Mouse (Mus musculus): ENCODE data around the gene Mga. TPM values are rescaled to one million over a fixed set of nuclear protein-coding genes. Genes with fewer than 3 reads are reported as not detected.
A peak's percentile ranks its signal among the peaks of the same experiment; 100 is the strongest.

Mga gene
- polyA plus RNA-seq, 1 experiment from 2014 or later: 44.2 TPM

DNA sequence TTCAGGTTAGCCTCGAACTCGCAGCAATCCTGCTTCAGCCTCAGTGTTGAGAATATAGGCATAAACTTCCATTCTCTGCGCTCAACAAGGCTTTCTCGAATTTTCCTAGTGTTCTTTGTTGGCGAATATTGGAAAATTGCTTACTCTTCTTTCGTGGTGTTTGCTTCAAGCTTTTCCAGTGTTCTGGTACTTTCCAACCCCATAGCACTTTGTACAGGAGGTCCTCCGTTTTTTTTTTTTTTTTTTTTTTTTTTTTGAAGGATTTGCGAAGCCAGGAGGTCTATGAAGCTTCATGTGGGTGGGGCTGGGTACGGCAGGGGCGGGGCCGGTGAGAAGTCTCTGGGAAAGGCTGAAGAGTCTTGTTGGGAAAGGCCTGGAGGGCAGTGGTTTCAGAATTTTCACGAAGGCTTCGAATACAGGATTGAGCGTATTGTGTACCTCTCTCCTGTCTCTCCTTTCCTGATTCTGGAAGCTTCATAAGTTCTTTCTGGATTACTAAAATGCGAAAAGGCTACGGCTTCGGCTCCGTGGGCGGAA is 407 bp upstream of the Mga start:
- H3K36me3 ChIP-seq (ENCODE audit: control insufficient read depth, insufficient read depth, low read length): no peaks in the 10 kb centered on the region
- H3K4me1 ChIP-seq (ENCODE audit: control insufficient read depth, insufficient read depth, low read length): peaks cover 13% of the 10 kb centered on the region
- peak; percentile 71 for ATAC-seq (ENCODE audit: low read depth)
- peak overlapping the region; percentile 37 for H3K9ac ChIP-seq (replicated peaks; ENCODE audit: low read depth, low read length)
- WGBS: 15% methylated on average over 19 of the region's 19 CpGs
- peak overlapping the region; percentile 84 for H3K27ac ChIP-seq (ENCODE audit: low read depth, low read length)
- peak overlapping the region; percentile 85 for H3K4me2 ChIP-seq (ENCODE audit: low read depth, low read length)
- H3K9me3 ChIP-seq (ENCODE audit: control insufficient read depth, low read length): no peaks in the 10 kb centered on the region
- H3K27me3 ChIP-seq (ENCODE audit: control insufficient read depth, insufficient read depth, low read length): no peaks in the 10 kb centered on the region
- H3K4me3 ChIP-seq (ENCODE audit: low read depth, low read length): peak overlapping the region; percentile 57

DNA sequence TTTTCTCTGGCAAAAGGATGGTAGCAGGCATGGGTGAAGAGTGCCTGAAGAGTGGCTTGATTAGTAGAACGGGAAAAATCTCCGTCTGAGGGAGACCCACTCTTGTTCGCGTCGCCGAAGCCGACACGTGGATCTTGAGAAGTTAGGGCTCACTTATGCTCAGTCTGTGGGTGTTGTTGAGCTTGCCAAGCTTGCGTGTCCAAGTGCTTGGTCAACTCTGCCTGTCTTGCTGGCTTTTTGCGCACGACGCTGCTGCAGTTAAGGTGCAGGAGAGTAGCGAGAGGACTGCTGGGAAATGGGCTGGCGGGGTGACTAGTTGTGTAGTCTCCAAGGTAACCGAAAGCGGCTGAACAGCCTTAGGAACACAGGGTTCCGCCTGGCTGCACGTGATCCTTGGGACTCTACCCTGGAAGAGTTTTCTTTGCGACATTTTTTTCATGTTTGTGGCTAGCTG is 1.1 kb downstream of the Mga start:
- Histone ChIP-seq H3K36me3 (ENCODE audit: control insufficient read depth, insufficient read depth, low read length) (peaks cover 2% of the 10 kb centered on the region; the same call in 1 of the 2 replicates), H3K4me2 (ENCODE audit: low read depth, low read length) (peak overlapping the region; percentile 85), H3K27me3 (ENCODE audit: control insufficient read depth, insufficient read depth, low read length) (no peaks in the 10 kb centered on the region), H3K4me3 (ENCODE audit: low read depth, low read length) (peak overlapping the region; percentile 57), H3K9ac (replicated peaks; ENCODE audit: low read depth, low read length) (peak overlapping the region; percentile 37), H3K9me3 (ENCODE audit: control insufficient read depth, low read length) (no peaks in the 10 kb centered on the region), H3K4me1 (ENCODE audit: control insufficient read depth, insufficient read depth, low read length) (peaks cover 13% of the 10 kb centered on the region), H3K27ac (ENCODE audit: low read depth, low read length) (no peak overlapping the region)
- 0 out of 2 replicates have a peak, but pooled peaks have one; percentile 26 for ATAC-seq (ENCODE audit: low read depth)
- WGBS: 6% methylated on average over 19 of the region's 19 CpGs

- Histone ChIP-seq H3K36me3 (ENCODE audit: control insufficient read depth, insufficient read depth, low read length) (no peaks in the 10 kb centered on the region; the same call in 1 of the 2 replicates), H3K27ac (ENCODE audit: low read depth, low read length) (no peak overlapping the region), H3K9me3 (ENCODE audit: control insufficient read depth, low read length) (no peaks in the 10 kb centered on the region), H3K4me1 (ENCODE audit: control insufficient read depth, insufficient read depth, low read length) (no peaks in the 10 kb centered on the region), H3K27me3 (ENCODE audit: control insufficient read depth, insufficient read depth, low read length) (no peaks in the 10 kb centered on the region), H3K4me2 (ENCODE audit: low read depth, low read length) (no peak overlapping the region), H3K9ac (replicated peaks; ENCODE audit: low read depth, low read length) (no peak overlapping the region), H3K4me3 (ENCODE audit: low read depth, low read length) (no peak overlapping the region)
- ATAC-seq (ENCODE audit: low read depth): no peak
Observed at GRCm38 (mm10) chr2:119916007-119916406, 19.0 kb downstream of the Mga start.

GRCm38 (mm10) chr2:119917631-119918369 is 20.8 kb downstream of the Mga start:
- WGBS: 80% methylated on average over 1 of the region's 1 CpGs
- no peaks in the 10 kb centered on the region for H3K9me3 ChIP-seq (ENCODE audit: control insufficient read depth, low read length)
- no peaks in the 10 kb centered on the region for H3K4me1 ChIP-seq (ENCODE audit: control insufficient read depth, insufficient read depth, low read length)
- ATAC-seq (ENCODE audit: low read depth): no peak
- no peak overlapping the region for H3K4me3 ChIP-seq (ENCODE audit: low read depth, low read length)
- no peak overlapping the region for H3K4me2 ChIP-seq (ENCODE audit: low read depth, low read length)
- H3K9ac ChIP-seq (replicated peaks; ENCODE audit: low read depth, low read length): no peak overlapping the region
- H3K27ac ChIP-seq (ENCODE audit: low read depth, low read length): no peak overlapping the region
- H3K36me3 ChIP-seq (ENCODE audit: control insufficient read depth, insufficient read depth, low read length): peaks cover 7% of the 10 kb centered on the region; the same call in 1 of the 2 replicates
- H3K27me3 ChIP-seq (ENCODE audit: control insufficient read depth, insufficient read depth, low read length): no peaks in the 10 kb centered on the region

GRCm38 (mm10) chr2:119970571-119970970 is 73.5 kb downstream of the Mga start:
- Histone ChIP-seq H3K4me3 (ENCODE audit: low read depth, low read length) (no peak overlapping the region), H3K9me3 (ENCODE audit: control insufficient read depth, low read length) (no peaks in the 10 kb centered on the region), H3K27ac (ENCODE audit: low read depth, low read length) (no peak overlapping the region), H3K4me1 (ENCODE audit: control insufficient read depth, insufficient read depth, low read length) (peaks cover 10% of the 10 kb centered on the region), H3K9ac (replicated peaks; ENCODE audit: low read depth, low read length) (no peak overlapping the region), H3K27me3 (ENCODE audit: control insufficient read depth, insufficient read depth, low read length) (no peaks in the 10 kb centered on the region), H3K4me2 (ENCODE audit: low read depth, low read length) (no peak overlapping the region), H3K36me3 (ENCODE audit: control insufficient read depth, insufficient read depth, low read length) (peaks cover 3% of the 10 kb centered on the region; the same call in 1 of the 2 replicates)
- 59% methylated on average over 9 of the region's 9 CpGs for WGBS
- ATAC-seq (ENCODE audit: low read depth): no peak

DNA sequence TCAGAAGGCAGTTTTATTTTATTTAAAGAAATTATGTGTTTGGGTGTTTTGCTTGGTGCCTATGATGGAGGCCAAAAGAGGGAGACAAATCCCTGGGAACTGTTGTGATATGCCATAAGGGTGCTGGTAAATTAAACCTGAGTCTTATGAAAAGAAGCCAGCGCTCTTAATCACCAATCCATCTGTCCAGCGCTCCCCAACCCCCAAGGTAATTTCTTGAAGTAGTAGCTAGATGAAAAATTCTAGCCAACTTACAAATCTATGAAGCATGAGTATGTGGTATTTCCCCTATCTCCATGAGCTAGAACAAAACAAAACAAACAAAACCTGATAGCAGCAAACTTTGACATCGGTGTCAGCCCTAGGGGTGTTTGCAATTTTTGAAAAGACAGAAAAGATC is 74.3 kb downstream of the Mga start:
- Histone ChIP-seq H3K4me1 (ENCODE audit: control insufficient read depth, insufficient read depth, low read length) (peaks cover 12% of the 10 kb centered on the region), H3K4me2 (ENCODE audit: low read depth, low read length) (peak overlapping the region; percentile 78; the same call in 1 of the 2 replicates), H3K36me3 (ENCODE audit: control insufficient read depth, insufficient read depth, low read length) (peaks cover 2% of the 10 kb centered on the region; the same call in 1 of the 2 replicates), H3K27me3 (ENCODE audit: control insufficient read depth, insufficient read depth, low read length) (no peaks in the 10 kb centered on the region), H3K4me3 (ENCODE audit: low read depth, low read length) (no peak overlapping the region), H3K27ac (ENCODE audit: low read depth, low read length) (no peak overlapping the region), H3K9me3 (ENCODE audit: control insufficient read depth, low read length) (no peaks in the 10 kb centered on the region), H3K9ac (replicated peaks; ENCODE audit: low read depth, low read length) (no peak overlapping the region)
- 84% methylated on average over 3 of the region's 3 CpGs for WGBS
- no peak for ATAC-seq (ENCODE audit: low read depth)

DNA sequence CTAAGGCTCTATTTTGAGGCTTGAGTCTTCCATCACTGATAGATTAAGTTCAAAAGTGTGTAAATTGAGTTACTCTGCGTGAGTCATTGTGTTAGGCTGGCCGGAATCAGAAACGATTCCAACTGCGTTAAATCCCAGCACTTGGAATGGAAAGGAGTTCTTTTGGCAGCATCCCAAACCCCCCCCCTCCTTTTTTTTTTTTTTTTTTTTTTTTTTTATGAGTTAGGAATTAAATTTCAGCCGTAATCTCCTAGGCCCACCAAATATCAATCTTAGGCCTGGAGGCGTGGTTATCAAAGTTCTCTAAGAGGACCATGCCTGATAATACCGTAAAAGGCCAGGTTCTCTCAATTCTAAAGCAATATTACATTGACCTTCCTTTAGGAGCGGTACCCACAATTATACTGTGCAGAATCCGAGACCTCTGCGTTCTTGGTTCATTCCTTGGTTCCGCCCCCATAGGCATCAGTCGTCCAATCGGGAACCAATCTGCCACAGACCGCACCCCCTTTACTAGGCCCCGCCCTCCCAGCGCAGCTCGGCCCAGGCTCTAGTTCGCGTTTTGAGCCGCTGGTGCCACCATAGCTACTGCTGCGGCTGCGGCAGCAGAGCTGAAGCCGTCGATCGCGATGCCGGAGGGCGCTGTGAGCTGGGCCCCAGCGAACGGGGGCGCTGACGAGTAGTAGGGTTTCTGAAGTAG is 75.0 kb downstream of the Mga start:
- Histone ChIP-seq H3K4me2 (ENCODE audit: low read depth, low read length) (peak overlapping the region; percentile 78), H3K4me3 (ENCODE audit: low read depth, low read length) (peak overlapping the region; percentile 76), H3K9me3 (ENCODE audit: control insufficient read depth, low read length) (no peaks in the 10 kb centered on the region), H3K36me3 (ENCODE audit: control insufficient read depth, insufficient read depth, low read length) (no peaks in the 10 kb centered on the region), H3K27ac (ENCODE audit: low read depth, low read length) (peak overlapping the region; percentile 31; the same call in 1 of the 2 replicates), H3K9ac (replicated peaks; ENCODE audit: low read depth, low read length) (peak overlapping the region; percentile 80), H3K4me1 (ENCODE audit: control insufficient read depth, insufficient read depth, low read length) (peaks cover 14% of the 10 kb centered on the region), H3K27me3 (ENCODE audit: control insufficient read depth, insufficient read depth, low read length) (no peaks in the 10 kb centered on the region)
- ATAC-seq (ENCODE audit: low read depth): peak; percentile 99
- whole genome bisulfite sequencing: 2% methylated on average over 32 of the region's 32 CpGs

DNA sequence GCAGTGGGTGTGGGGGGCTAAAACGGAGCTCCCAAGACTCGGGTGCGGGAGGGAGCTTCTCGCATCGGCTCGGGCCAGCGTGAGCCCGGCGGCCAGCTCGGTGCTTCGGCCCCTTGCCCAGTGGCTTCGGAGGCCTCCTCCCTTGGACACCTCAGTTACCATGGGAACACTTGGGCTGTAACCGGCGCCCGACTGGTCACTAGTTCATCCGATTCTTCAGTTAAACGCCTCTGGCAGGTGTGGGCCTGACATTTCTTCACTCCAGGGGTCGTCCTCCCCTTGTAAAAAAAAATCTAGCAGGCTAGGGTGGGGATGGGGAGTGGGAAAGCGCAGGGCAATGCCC is 75.5 kb downstream of the Mga start, which contains the start of gene Mapkbp1:
TSS of gene Mapkbp1 (plus strand) at position 163 of the 343 bp plus-strand sequence.
- Histone ChIP-seq H3K4me2 (ENCODE audit: low read depth, low read length) (peak within 1 kb of the TSS; percentile 78), H3K4me3 (ENCODE audit: low read depth, low read length) (peak within 1 kb of the TSS; percentile 76), H3K9me3 (ENCODE audit: control insufficient read depth, low read length) (no peaks in the 10 kb centered on the region), H3K4me1 (ENCODE audit: control insufficient read depth, insufficient read depth, low read length) (peaks cover 14% of the 10 kb centered on the region), H3K36me3 (ENCODE audit: control insufficient read depth, insufficient read depth, low read length) (no peaks in the 10 kb centered on the region), H3K27me3 (ENCODE audit: control insufficient read depth, insufficient read depth, low read length) (no peaks in the 10 kb centered on the region), H3K9ac (replicated peaks; ENCODE audit: low read depth, low read length) (peak within 1 kb of the TSS; percentile 80), H3K27ac (ENCODE audit: low read depth, low read length) (peak within 1 kb of the TSS; percentile 31; the same call in 1 of the 2 replicates)
- ATAC-seq (ENCODE audit: low read depth): peak; percentile 80
- 1% methylated on average over 19 of the region's 19 CpGs for WGBS

Data from neural tube, embryonic 14.5 days (tissue).